Mouse (Mus musculus): ENCODE data around the gene Grn. TPM values are rescaled to one million over a fixed set of nuclear protein-coding genes. Genes with fewer than 3 reads are reported as not detected.
A peak's percentile ranks its signal among the peaks of the same experiment; 100 is the strongest.

Gene Grn
- total and polyA plus RNA-seq, 3 experiments, result 63.7 to 453 (median 106) TPM

GRCm38 (mm10) chr11:102441434-102441833, 11.3 kb downstream of the Grn start:
- TF ChIP-seq ZKSCAN1 (IDR thresholded peaks at IDR 0.05; ENCODE audit: borderline replicate concordance, low read depth, low read length) (no peak), CTCF (conservative IDR thresholded peaks at IDR 0.05 in 1 of 2, IDR thresholded peaks at IDR 0.05 in 1 of 2; ENCODE audit: low read depth in 2 of 2, low read length in 2 of 2) (peak; percentile 16 to 40; a peak in 3 of 4 replicates), CHD1 (IDR thresholded peaks at IDR 0.05; ENCODE audit: low read depth, low read length) (no peak), HCFC1 (IDR thresholded peaks at IDR 0.05; ENCODE audit: low read depth, low read length) (no peak), ZMIZ1 (IDR thresholded peaks at IDR 0.05; ENCODE audit: low read depth, low read length) (no peak), POLR2A (IDR thresholded peaks at IDR 0.05; ENCODE audit: low read depth, low read length) (no peak)
- dilution Hi-C loops (cut with MboI; ENCODE audit: extremely low pct_ligation_motif_present, extremely low pct_unique_long_range_greater_than_20kb, low sequenced_read_pairs) (no loop called here), in situ Hi-C loops (cut with MboI; ENCODE audit: low pct_ligation_motif_present, low pct_unique_long_range_greater_than_20kb, low sequenced_read_pairs) (no loop called here)
- peaks cover 40% of the 10 kb centered on the region for H3K27me3 ChIP-seq (replicated peaks)
- no peak overlapping the region for H3K4me2 ChIP-seq (ENCODE audit: insufficient read depth, low read depth, poor library complexity, severe bottlenecking)
- no peak overlapping the region for H3K9ac ChIP-seq (ENCODE audit: insufficient read depth, low read depth)
- peaks cover 25% of the 10 kb centered on the region for H3K9me3 ChIP-seq (replicated peaks; ENCODE audit: low read length)
- no peak overlapping the region for H3K27ac ChIP-seq (ENCODE audit: insufficient read depth, low read depth)
- peaks cover 4 to 21% of the 10 kb centered on the region in 2 experiments for H3K36me3 ChIP-seq (replicated peaks in 1 of 2; ENCODE audit: control insufficient read depth in 1 of 2, insufficient read depth in 1 of 2, low read length in 1 of 2)
- H3K4me3 ChIP-seq (replicated peaks in 1 of 3; ENCODE audit: low read depth in 2 of 3, low read length in 2 of 3, poor library complexity in 1 of 3), result no peak overlapping the region
- no peak for DNase-seq (ENCODE audit: extremely low read depth)
- H3K4me1 ChIP-seq (ENCODE audit: control insufficient read depth in 1 of 2, insufficient read depth in 2 of 2), result no peaks in the 10 kb centered on the region
- no peaks in the 10 kb centered on the region for H3K79me2 ChIP-seq (replicated peaks; ENCODE audit: control insufficient read depth, extremely low read depth, insufficient read depth, poor library complexity, severe bottlenecking)

DNA sequence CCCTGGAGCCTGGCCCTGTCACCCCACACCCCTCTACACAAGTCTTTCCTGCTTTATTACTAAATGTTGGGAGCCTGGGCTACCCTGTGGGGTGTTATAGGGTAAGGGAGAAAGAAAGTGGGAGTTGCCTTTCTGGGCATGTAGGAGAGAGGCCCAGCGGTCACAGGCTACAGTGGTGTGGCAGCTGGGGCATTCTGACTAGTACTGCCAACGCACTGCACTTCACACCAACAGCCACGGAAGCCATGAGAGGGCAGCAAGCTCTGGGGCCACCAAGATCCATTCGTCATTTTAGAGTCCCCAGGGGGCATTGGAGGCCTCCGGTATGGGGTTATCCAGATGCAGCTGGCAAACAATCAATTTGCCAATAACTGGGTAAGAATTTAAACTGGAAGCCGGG, 12.0 kb downstream of the Grn start:
- in situ Hi-C loops (cut with MboI; ENCODE audit: low pct_ligation_motif_present, low pct_unique_long_range_greater_than_20kb, low sequenced_read_pairs), result no loop called here
- DNase-seq (ENCODE audit: extremely low read depth), result no peak
- Histone ChIP-seq H3K27ac (ENCODE audit: insufficient read depth, low read depth) (no peak overlapping the region), H3K27me3 (replicated peaks) (peaks cover 42% of the 10 kb centered on the region), H3K9me3 (replicated peaks; ENCODE audit: low read length) (peaks cover 27% of the 10 kb centered on the region), H3K9ac (ENCODE audit: insufficient read depth, low read depth) (no peak overlapping the region), H3K4me3 (replicated peaks in 1 of 3; ENCODE audit: low read depth in 2 of 3, low read length in 2 of 3, poor library complexity in 1 of 3) (no peak overlapping the region), H3K4me2 (ENCODE audit: insufficient read depth, low read depth, poor library complexity, severe bottlenecking) (no peak overlapping the region), H3K79me2 (replicated peaks; ENCODE audit: control insufficient read depth, extremely low read depth, insufficient read depth, poor library complexity, severe bottlenecking) (no peaks in the 10 kb centered on the region), H3K4me1 (ENCODE audit: control insufficient read depth in 1 of 2, insufficient read depth in 2 of 2) (no peaks in the 10 kb centered on the region), H3K36me3 (replicated peaks in 1 of 2; ENCODE audit: control insufficient read depth in 1 of 2, insufficient read depth in 1 of 2, low read length in 1 of 2) (peaks cover 3 to 14% of the 10 kb centered on the region in 2 experiments)
- dilution Hi-C loops (cut with MboI; ENCODE audit: extremely low pct_ligation_motif_present, extremely low pct_unique_long_range_greater_than_20kb, low sequenced_read_pairs), result no loop called here
- TF ChIP-seq MXI1 (IDR thresholded peaks at IDR 0.05; ENCODE audit: low read depth, low read length) (no peak), MAZ (IDR thresholded peaks at IDR 0.05; ENCODE audit: low read depth, low read length) (no peak), IRF4 (IDR thresholded peaks at IDR 0.05; ENCODE audit: low read depth, low read length) (no peak), USF1 (IDR thresholded peaks at IDR 0.05; ENCODE audit: low read depth, low read length) (no peak), SIN3A (IDR thresholded peaks at IDR 0.05; ENCODE audit: low read length) (no peak), USF2 (conservative IDR thresholded peaks at IDR 0.05; ENCODE audit: low read depth, low read length) (no peak), CHD1 (IDR thresholded peaks at IDR 0.05; ENCODE audit: low read depth, low read length) (no peak), MAX (IDR thresholded peaks at IDR 0.05; ENCODE audit: low read length) (no peak), PAX5 (IDR thresholded peaks at IDR 0.05; ENCODE audit: low read length) (no peak), SMC3 (IDR thresholded peaks at IDR 0.05; ENCODE audit: low read depth, low read length) (no peak), RAD21 (IDR thresholded peaks at IDR 0.05; ENCODE audit: low read depth, low read length) (no peak), JUND (conservative IDR thresholded peaks at IDR 0.05; ENCODE audit: low read depth, low read length) (no peak), NRF1 (IDR thresholded peaks at IDR 0.05; ENCODE audit: low read depth, low read length) (no peak), POLR2AphosphoS2 (IDR thresholded peaks at IDR 0.05; ENCODE audit: low read depth, low read length) (no peak), ELF1 (IDR thresholded peaks at IDR 0.05; ENCODE audit: low read depth, low read length) (no peak), MYC (IDR thresholded peaks at IDR 0.05; ENCODE audit: low read depth, low read length) (no peak), E2F4 (IDR thresholded peaks at IDR 0.05; ENCODE audit: insufficient replicate concordance, low read depth, low read length) (no peak), TCF12 (IDR thresholded peaks at IDR 0.05; ENCODE audit: low read depth, low read length) (no peak)

Data from CH12.LX (cell line).